Mouse (Mus musculus): Measurements from ENCODE around the gene Cd164l2.

- TF ChIP-seq CTCF (IDR thresholded peaks at IDR 0.05; ENCODE audit: control insufficient read depth, insufficient read depth, insufficient replicate concordance, low read depth, low read length) (no peak), POLR2A (IDR thresholded peaks at IDR 0.05; ENCODE audit: control insufficient read depth, low read depth, low read length) (no peak)
Observed at GRCm38 (mm10) chr4:133189396-133189795, 22.5 kb upstream of the Cd164l2 start.

Data from testis, adult 2 months (tissue).